Mouse (Mus musculus): ENCODE results near the gene Gm28038.

The Gm28038 gene

GRCm38 (mm10) chr2:30285004-30285403 is 4.2 kb downstream of the Gm28038 start:
- CTCF ChIA-PET: no interaction called here

- CTCF ChIA-PET: no interaction called here
These were observed 4.8 kb downstream of the Gm28038 start for GRCm38 (mm10) chr2:30285416-30286181.

- CTCF ChIA-PET: no interaction called here
These were observed 5.6 kb downstream of the Gm28038 start, which contains the start of the genes Dolk and Nup188 for GRCm38 (mm10) chr2:30286192-30287026. Gene Dolk (minus strand): TSS chr2:30286334. Gene Nup188 (plus strand): TSS chr2:30286397.

- CTCF ChIA-PET: no interaction called here
These were observed 6.2 kb downstream of the Gm28038 start for GRCm38 (mm10) chr2:30287027-30287373.

GRCm38 (mm10) chr2:30299525-30299924 is 18.7 kb downstream of the Gm28038 start:
- CTCF ChIA-PET: no interaction called here

- CTCF ChIA-PET: no interaction called here
These were observed 19.1 kb downstream of the Gm28038 start for GRCm38 (mm10) chr2:30299966-30300365.

GRCm38 (mm10) chr2:30306087-30306486 is 25.2 kb downstream of the Gm28038 start:
- CTCF ChIA-PET: no interaction called here

GRCm38 (mm10) chr2:30309351-30309750 is 28.5 kb downstream of the Gm28038 start:
- CTCF ChIA-PET: no interaction called here

GRCm38 (mm10) chr2:30311481-30311880 is 30.6 kb downstream of the Gm28038 start:
- CTCF ChIA-PET: no interaction called here

GRCm38 (mm10) chr2:30316136-30316535 is 35.3 kb downstream of the Gm28038 start:
- CTCF ChIA-PET: no interaction called here

- CTCF ChIA-PET: no interaction called here
These were observed 36.1 kb downstream of the Gm28038 start for GRCm38 (mm10) chr2:30316955-30317354.

GRCm38 (mm10) chr2:30319260-30319659 is 38.4 kb downstream of the Gm28038 start:
- CTCF ChIA-PET: no interaction called here

- CTCF ChIA-PET: no interaction called here
These were observed 42.3 kb downstream of the Gm28038 start for GRCm38 (mm10) chr2:30323111-30323510.

- CTCF ChIA-PET: no interaction called here
These were observed 44.5 kb downstream of the Gm28038 start for GRCm38 (mm10) chr2:30325296-30325695.

- CTCF ChIA-PET: no interaction called here
These were observed 46.4 kb downstream of the Gm28038 start for GRCm38 (mm10) chr2:30327276-30327675.

- CTCF ChIA-PET: no interaction called here
These were observed 47.9 kb downstream of the Gm28038 start for GRCm38 (mm10) chr2:30328791-30329190.

- CTCF ChIA-PET: no interaction called here
These were observed 54.5 kb downstream of the Gm28038 start for GRCm38 (mm10) chr2:30335324-30335723.

- CTCF ChIA-PET: no interaction called here
These were observed 55.5 kb downstream of the Gm28038 start for GRCm38 (mm10) chr2:30336174-30336915.

GRCm38 (mm10) chr2:30337179-30337578 is 56.3 kb downstream of the Gm28038 start:
- CTCF ChIA-PET: no interaction called here

- CTCF ChIA-PET: no interaction called here
These were observed 61.2 kb downstream of the Gm28038 start for GRCm38 (mm10) chr2:30342061-30342460.

- CTCF ChIA-PET: no interaction called here
These were observed 61.7 kb downstream of the Gm28038 start for GRCm38 (mm10) chr2:30342544-30342943.

GRCm38 (mm10) chr2:30343601-30344137 is 62.8 kb downstream of the Gm28038 start:
- CTCF ChIA-PET: no interaction called here
